Mouse (Mus musculus): ENCODE results near the gene Tppp3. TPM values are rescaled to one million over a fixed set of nuclear protein-coding genes. Genes with fewer than 3 reads are reported as not detected.

The Tppp3 gene
- polyA plus RNA-seq, 1 experiment from 2014 or later, result 11.6 TPM

GRCm38 (mm10) chr8:105466700-105467291 lies 4.5 kb downstream of the Tppp3 start:
- no peak for ATAC-seq (ENCODE audit: insufficient number of reproducible peaks, insufficient read depth, low FRiP score, low read depth)
- no peaks in the 10 kb centered on the region for H3K27me3 ChIP-seq (ENCODE audit: control insufficient read depth, insufficient read depth, low read length)
- H3K4me3 ChIP-seq (ENCODE audit: control insufficient read depth in 1 of 2, insufficient read depth in 1 of 2, low read depth in 1 of 2, low read length in 2 of 2), result no peak overlapping the region
- peaks cover 11 to 14% of the 10 kb centered on the region in 2 experiments for H3K4me1 ChIP-seq (ENCODE audit: control insufficient read depth in 2 of 2, insufficient read depth in 2 of 2, low read length in 2 of 2)
- peaks cover 7% of the 10 kb centered on the region; the same call in 1 of the 2 replicates for H3K36me3 ChIP-seq (ENCODE audit: control insufficient read depth, insufficient read depth, low read length)
- 76% methylated on average over 7 of the region's 7 CpGs for WGBS
- H3K27ac ChIP-seq (replicated peaks in 1 of 2; ENCODE audit: control insufficient read depth in 1 of 2, insufficient read depth in 1 of 2, low read depth in 2 of 2, low read length in 2 of 2), result no peak overlapping the region
- H3K9me3 ChIP-seq (ENCODE audit: control insufficient read depth, low read length), result no peaks in the 10 kb centered on the region
- H3K4me2 ChIP-seq (ENCODE audit: low read length), result no peak overlapping the region
- no peak overlapping the region for H3K9ac ChIP-seq (ENCODE audit: low read length)

- H3K27ac ChIP-seq (replicated peaks in 1 of 2; ENCODE audit: control insufficient read depth in 1 of 2, insufficient read depth in 1 of 2, low read depth in 2 of 2, low read length in 2 of 2), result no peak overlapping the region
- peaks cover 7% of the 10 kb centered on the region; the same call in 1 of the 2 replicates for H3K36me3 ChIP-seq (ENCODE audit: control insufficient read depth, insufficient read depth, low read length)
- 80% methylated on average over 6 of the region's 6 CpGs for WGBS
Measured at GRCm38 (mm10) chr8:105466246-105466645, 5.1 kb downstream of the Tppp3 start.

GRCm38 (mm10) chr8:105464595-105464994 lies 6.7 kb downstream of the Tppp3 start:
- Histone ChIP-seq H3K36me3 (ENCODE audit: control insufficient read depth, insufficient read depth, low read length) (peaks cover 7% of the 10 kb centered on the region; the same call in 1 of the 2 replicates), H3K27ac (replicated peaks in 1 of 2; ENCODE audit: control insufficient read depth in 1 of 2, insufficient read depth in 1 of 2, low read depth in 2 of 2, low read length in 2 of 2) (no peak overlapping the region), H3K4me1 (ENCODE audit: control insufficient read depth in 2 of 2, insufficient read depth in 2 of 2, low read length in 2 of 2) (peaks cover 6% of the 10 kb centered on the region in 2 experiments; a peak in 2 of 4 replicates), H3K4me3 (ENCODE audit: control insufficient read depth in 1 of 2, insufficient read depth in 1 of 2, low read depth in 1 of 2, low read length in 2 of 2) (no peak overlapping the region), H3K9me3 (ENCODE audit: control insufficient read depth, low read length) (no peaks in the 10 kb centered on the region), H3K27me3 (ENCODE audit: control insufficient read depth, insufficient read depth, low read length) (no peaks in the 10 kb centered on the region), H3K4me2 (ENCODE audit: low read length) (no peak overlapping the region), H3K9ac (ENCODE audit: low read length) (no peak overlapping the region)
- WGBS, result 53% methylated on average over 7 of the region's 7 CpGs
- ATAC-seq (ENCODE audit: insufficient number of reproducible peaks, insufficient read depth, low FRiP score, low read depth), result no peak

More at GRCm38 (mm10) chr8:105466246-105466645, 5.1 kb downstream of the Tppp3 start:
- Histone ChIP-seq H3K4me3 (ENCODE audit: control insufficient read depth in 1 of 2, insufficient read depth in 1 of 2, low read depth in 1 of 2, low read length in 2 of 2) (no peak overlapping the region), H3K9me3 (ENCODE audit: control insufficient read depth, low read length) (no peaks in the 10 kb centered on the region), H3K9ac (ENCODE audit: low read length) (no peak overlapping the region), H3K4me2 (ENCODE audit: low read length) (no peak overlapping the region), H3K27me3 (ENCODE audit: control insufficient read depth, insufficient read depth, low read length) (no peaks in the 10 kb centered on the region), H3K4me1 (ENCODE audit: control insufficient read depth in 2 of 2, insufficient read depth in 2 of 2, low read length in 2 of 2) (peaks cover 11% of the 10 kb centered on the region in 2 experiments)
- ATAC-seq (ENCODE audit: insufficient number of reproducible peaks, insufficient read depth, low FRiP score, low read depth), result no peak

GRCm38 (mm10) chr8:105461085-105461803 lies 10.1 kb downstream of the Tppp3 start:
- no peak overlapping the region for H3K4me2 ChIP-seq (ENCODE audit: low read length)
- H3K9ac ChIP-seq (ENCODE audit: low read length), result no peak overlapping the region
- no peaks in the 10 kb centered on the region for H3K36me3 ChIP-seq (ENCODE audit: control insufficient read depth, insufficient read depth, low read length)
- no peak for ATAC-seq (ENCODE audit: insufficient number of reproducible peaks, insufficient read depth, low FRiP score, low read depth)
- WGBS, result 60% methylated on average over 13 of the region's 13 CpGs
- H3K9me3 ChIP-seq (ENCODE audit: control insufficient read depth, low read length), result no peaks in the 10 kb centered on the region
- no peak overlapping the region for H3K4me3 ChIP-seq (ENCODE audit: control insufficient read depth in 1 of 2, insufficient read depth in 1 of 2, low read depth in 1 of 2, low read length in 2 of 2)
- H3K27me3 ChIP-seq (ENCODE audit: control insufficient read depth, insufficient read depth, low read length), result no peaks in the 10 kb centered on the region
- H3K27ac ChIP-seq (replicated peaks in 1 of 2; ENCODE audit: control insufficient read depth in 1 of 2, insufficient read depth in 1 of 2, low read depth in 2 of 2, low read length in 2 of 2), result no peak overlapping the region
- H3K4me1 ChIP-seq (ENCODE audit: control insufficient read depth in 2 of 2, insufficient read depth in 2 of 2, low read length in 2 of 2), result peaks cover 0 to 6% of the 10 kb centered on the region in 2 experiments; a peak in 1 of 4 replicates

- no peak overlapping the region for H3K4me3 ChIP-seq (ENCODE audit: control insufficient read depth in 1 of 2, insufficient read depth in 1 of 2, low read depth in 1 of 2, low read length in 2 of 2)
- 48% methylated on average over 10 of the region's 10 CpGs for WGBS
- H3K9me3 ChIP-seq (ENCODE audit: control insufficient read depth, low read length), result no peaks in the 10 kb centered on the region
- peaks cover 0 to 2% of the 10 kb centered on the region in 2 experiments; a peak in 2 of 4 replicates for H3K4me1 ChIP-seq (ENCODE audit: control insufficient read depth in 2 of 2, insufficient read depth in 2 of 2, low read length in 2 of 2)
- H3K27me3 ChIP-seq (ENCODE audit: control insufficient read depth, insufficient read depth, low read length), result no peaks in the 10 kb centered on the region
- H3K27ac ChIP-seq (replicated peaks in 1 of 2; ENCODE audit: control insufficient read depth in 1 of 2, insufficient read depth in 1 of 2, low read depth in 2 of 2, low read length in 2 of 2), result no peak overlapping the region
- no peaks in the 10 kb centered on the region for H3K36me3 ChIP-seq (ENCODE audit: control insufficient read depth, insufficient read depth, low read length)
- H3K4me2 ChIP-seq (ENCODE audit: low read length), result no peak overlapping the region
- no peak for ATAC-seq (ENCODE audit: insufficient number of reproducible peaks, insufficient read depth, low FRiP score, low read depth)
- no peak overlapping the region for H3K9ac ChIP-seq (ENCODE audit: low read length)
Measured at GRCm38 (mm10) chr8:105455218-105455617, 16.1 kb downstream of the Tppp3 start.

GRCm38 (mm10) chr8:105454088-105454487 lies 17.2 kb downstream of the Tppp3 start:
- Histone ChIP-seq H3K4me2 (ENCODE audit: low read length) (no peak overlapping the region), H3K9me3 (ENCODE audit: control insufficient read depth, low read length) (no peaks in the 10 kb centered on the region), H3K9ac (ENCODE audit: low read length) (no peak overlapping the region), H3K27me3 (ENCODE audit: control insufficient read depth, insufficient read depth, low read length) (no peaks in the 10 kb centered on the region), H3K4me3 (ENCODE audit: control insufficient read depth in 1 of 2, insufficient read depth in 1 of 2, low read depth in 1 of 2, low read length in 2 of 2) (no peak overlapping the region), H3K36me3 (ENCODE audit: control insufficient read depth, insufficient read depth, low read length) (no peaks in the 10 kb centered on the region), H3K4me1 (ENCODE audit: control insufficient read depth in 2 of 2, insufficient read depth in 2 of 2, low read length in 2 of 2) (peaks cover 0 to 2% of the 10 kb centered on the region in 2 experiments; a peak in 2 of 4 replicates), H3K27ac (replicated peaks in 1 of 2; ENCODE audit: control insufficient read depth in 1 of 2, insufficient read depth in 1 of 2, low read depth in 2 of 2, low read length in 2 of 2) (no peak overlapping the region)
- 56% methylated on average over 5 of the region's 5 CpGs for WGBS
- ATAC-seq (ENCODE audit: insufficient number of reproducible peaks, insufficient read depth, low FRiP score, low read depth), result no peak

- no peak overlapping the region for H3K4me3 ChIP-seq (ENCODE audit: control insufficient read depth in 1 of 2, insufficient read depth in 1 of 2, low read depth in 1 of 2, low read length in 2 of 2)
- WGBS, result 63% methylated on average over 5 of the region's 5 CpGs
- peaks cover 0 to 2% of the 10 kb centered on the region in 2 experiments; a peak in 2 of 4 replicates for H3K4me1 ChIP-seq (ENCODE audit: control insufficient read depth in 2 of 2, insufficient read depth in 2 of 2, low read length in 2 of 2)
- no peaks in the 10 kb centered on the region for H3K36me3 ChIP-seq (ENCODE audit: control insufficient read depth, insufficient read depth, low read length)
- H3K27ac ChIP-seq (replicated peaks in 1 of 2; ENCODE audit: control insufficient read depth in 1 of 2, insufficient read depth in 1 of 2, low read depth in 2 of 2, low read length in 2 of 2), result 0 out of 4 replicates have a peak overlapping the region, but pooled peaks of 1 of the 2 experiments have one; percentile 33
- no peak overlapping the region for H3K9ac ChIP-seq (ENCODE audit: low read length)
- ATAC-seq (ENCODE audit: insufficient number of reproducible peaks, insufficient read depth, low FRiP score, low read depth), result no peak
- H3K4me2 ChIP-seq (ENCODE audit: low read length), result no peak overlapping the region
- no peaks in the 10 kb centered on the region for H3K9me3 ChIP-seq (ENCODE audit: control insufficient read depth, low read length)
- no peaks in the 10 kb centered on the region for H3K27me3 ChIP-seq (ENCODE audit: control insufficient read depth, insufficient read depth, low read length)
Measured at GRCm38 (mm10) chr8:105453296-105453695, 18.0 kb downstream of the Tppp3 start.

All from heart, embryonic 14.5 days (tissue).